Mouse (Mus musculus): ENCODE data around the gene Olah. TPM values are rescaled to one million over a fixed set of nuclear protein-coding genes. Genes with fewer than 3 reads are reported as not detected.
A peak's percentile ranks its signal among the peaks of the same experiment; 100 is the strongest.

Gene Olah
- total and polyA plus RNA-seq, 3 experiments, result not detected

GRCm38 (mm10) chr2:3418883-3419431, 21.9 kb upstream of the Olah start:
- DNase-seq (ENCODE audit: low read depth, low spot score), result peak; percentile 93
- H3K9me3 ChIP-seq (replicated peaks; ENCODE audit: insufficient read depth, low read length), result no peaks in the 10 kb centered on the region
- H3K79me2 ChIP-seq (ENCODE audit: control insufficient read depth, insufficient read depth, low read length, poor library complexity), result no peaks in the 10 kb centered on the region
- H3K9ac ChIP-seq (ENCODE audit: control insufficient read depth, low read depth, low read length, poor library complexity, severe bottlenecking), result peak overlapping the region; percentile 70
- no peaks in the 10 kb centered on the region for H3K27me3 ChIP-seq (ENCODE audit: control insufficient read depth in 1 of 2, insufficient read depth in 2 of 2, low read length in 2 of 2)
- peak overlapping the region; percentile 17; the same call in 1 of the 2 replicates for H3K27ac ChIP-seq (ENCODE audit: control insufficient read depth, low read depth, low read length)
- H3K36me3 ChIP-seq (ENCODE audit: control insufficient read depth in 1 of 2, insufficient read depth in 2 of 2, low read length in 2 of 2), result peaks cover 0 to 8% of the 10 kb centered on the region in 2 experiments; a peak in 2 of 4 replicates
- peak overlapping the region; percentile 49 to 80 for H3K4me3 ChIP-seq (ENCODE audit: control insufficient read depth in 1 of 2, insufficient read depth in 1 of 2, low read depth in 2 of 2, low read length in 2 of 2)
- H3K4me1 ChIP-seq (ENCODE audit: control insufficient read depth in 1 of 2, insufficient read depth in 2 of 2, low read length in 2 of 2), result peaks cover 0 to 10% of the 10 kb centered on the region in 2 experiments; a peak in 2 of 4 replicates
- TF ChIP-seq CHD1 (IDR thresholded peaks at IDR 0.05; ENCODE audit: low read depth, low read length) (no peak), RAD21 (IDR thresholded peaks at IDR 0.05; ENCODE audit: low read depth, low read length) (no peak), CTCF (IDR thresholded peaks at IDR 0.05 in 2 of 3, conservative IDR thresholded peaks at IDR 0.05 in 1 of 3; ENCODE audit: control insufficient read depth in 1 of 3, insufficient read depth in 1 of 3, low read depth in 2 of 3, low read length in 3 of 3, poor library complexity in 1 of 3, severe bottlenecking in 1 of 3) (no peak), MAFK (IDR thresholded peaks at IDR 0.05; ENCODE audit: borderline replicate concordance, low read depth, low read length) (no peak), BHLHE40 (IDR thresholded peaks at IDR 0.05; ENCODE audit: borderline replicate concordance, low read depth, low read length) (peak; percentile 87), MAZ (IDR thresholded peaks at IDR 0.05; ENCODE audit: low read depth, low read length) (0 out of 2 replicates have a peak, but pooled peaks have one; percentile 17), ZMIZ1 (IDR thresholded peaks at IDR 0.05; ENCODE audit: low read depth, low read length) (0 out of 2 replicates have a peak, but pooled peaks have one; percentile 48), POLR2AphosphoS5 (IDR thresholded peaks at IDR 0.05; ENCODE audit: borderline replicate concordance, low read depth, low read length) (no peak), JUND (IDR thresholded peaks at IDR 0.05; ENCODE audit: low read depth, low read length) (no peak), ZC3H11A (IDR thresholded peaks at IDR 0.05; ENCODE audit: low read depth, low read length) (no peak), ZNF384 (IDR thresholded peaks at IDR 0.05; ENCODE audit: low read depth, low read length) (no peak), NELFE (IDR thresholded peaks at IDR 0.05; ENCODE audit: low read depth, low read length) (peak; percentile 72), POLR2AphosphoS2 (IDR thresholded peaks at IDR 0.05; ENCODE audit: low read length) (no peak), TAL1 (IDR thresholded peaks at IDR 0.05; ENCODE audit: low read length) (no peak), TCF12 (IDR thresholded peaks at IDR 0.05; ENCODE audit: low read depth, low read length) (0 out of 2 replicates have a peak, but pooled peaks have one; percentile 28), USF2 (IDR thresholded peaks at IDR 0.05; ENCODE audit: borderline replicate concordance in 1 of 2, insufficient read depth in 1 of 2, low read depth in 1 of 2, low read length in 2 of 2) (peak in 1 of 2 experiments; percentile 37; a peak in 1 of 4 replicates), SMC3 (IDR thresholded peaks at IDR 0.05; ENCODE audit: low read depth, low read length) (no peak), TBP (IDR thresholded peaks at IDR 0.05; ENCODE audit: low read depth, low read length) (peak; percentile 59; the same call in 1 of the 2 replicates), ZKSCAN1 (IDR thresholded peaks at IDR 0.05; ENCODE audit: low read depth, low read length) (no peak), HCFC1 (IDR thresholded peaks at IDR 0.05; ENCODE audit: low read depth, low read length) (peak; percentile 64; the same call in 1 of the 2 replicates), GABPA (IDR thresholded peaks at IDR 0.05; ENCODE audit: low read depth, low read length) (no peak), EP300 (IDR thresholded peaks at IDR 0.05; ENCODE audit: low read depth in 1 of 2, low read length in 2 of 2) (no peak), E2F4 (IDR thresholded peaks at IDR 0.05; ENCODE audit: borderline replicate concordance, low read depth, low read length) (no peak), USF1 (IDR thresholded peaks at IDR 0.05; ENCODE audit: low read depth, low read length) (peak; percentile 90), ELF1 (IDR thresholded peaks at IDR 0.05; ENCODE audit: low read depth, low read length) (no peak), GATA1 (IDR thresholded peaks at IDR 0.05; ENCODE audit: low read depth, low read length) (no peak), MEF2A (IDR thresholded peaks at IDR 0.05; ENCODE audit: extremely low read depth, insufficient replicate concordance, low read depth, low read length, poor library complexity, severe bottlenecking) (no peak), RCOR1 (IDR thresholded peaks at IDR 0.05; ENCODE audit: low read depth, low read length) (no peak), MXI1 (IDR thresholded peaks at IDR 0.05; ENCODE audit: low read depth, low read length) (peak; percentile 100), KAT2A (conservative IDR thresholded peaks at IDR 0.05; ENCODE audit: low read depth, low read length) (no peak), SIN3A (IDR thresholded peaks at IDR 0.05; ENCODE audit: low read length) (peak; percentile 99), UBTF (IDR thresholded peaks at IDR 0.05; ENCODE audit: borderline replicate concordance, insufficient read depth, low read depth, low read length) (no peak), ETS1 (IDR thresholded peaks at IDR 0.05; ENCODE audit: low read depth, low read length) (peak; percentile 53; the same call in 1 of the 2 replicates), POLR2A (IDR thresholded peaks at IDR 0.05; ENCODE audit: control insufficient read depth in 1 of 2, insufficient read depth in 1 of 2, low read depth in 1 of 2, low read length in 2 of 2, poor library complexity in 1 of 2) (peak in 1 of 2 experiments; percentile 68; a peak in 2 of 4 replicates), MAX (IDR thresholded peaks at IDR 0.05; ENCODE audit: low read length) (peak; percentile 93), MYB (IDR thresholded peaks at IDR 0.05; ENCODE audit: low read depth, low read length) (0 out of 2 replicates have a peak, but pooled peaks have one; percentile 28)
